Mouse (Mus musculus) MEL (cell line): ENCODE data around the gene Chrdl1. TPM values are rescaled to one million over a fixed set of nuclear protein-coding genes. Genes with fewer than 3 reads are reported as not detected.

Experiments
- polyA plus RNA-seq, 2 experiments: library from polyadenylated mRNA; stranded (reverse) in 1 of 2; unstranded in 1 of 2; fragments of >175 nt in 1 of 2; fragments of >200 nt in 1 of 2; gene quantifications; 2 replicates each; pipeline versions ENCODE4 v1.2.1 to v1.2.4; 2012; ENCODE audit warnings: low replicate concordance in 2 of 2, low read depth in 1 of 2; ENCODE audit not compliant: insufficient read length in 2 of 2, insufficient read depth in 1 of 2, missing spikeins in 1 of 2
- total RNA-seq: library from RNA; depleted of rRNA; stranded (reverse); fragments of 300-350 nt; gene quantifications from 2 replicates; pipeline ENCODE4 v1.2.3, GENCODE M21; 2012; rRNA removed

Chrdl1 gene
- total and polyA plus RNA-seq, 3 experiments, result not detected

Other genes starting within 250 kb of the Chrdl1 start
- not detected in 2 replicates for gene Pak3, start 124.3 kb upstream of the Chrdl1 start, total RNA-seq
- not detected for gene Pak3, start 124.3 kb upstream of the Chrdl1 start, polyA plus RNA-seq